ENCODE assay signal across 8 mouse cellular contexts in the genomic region with DNA sequence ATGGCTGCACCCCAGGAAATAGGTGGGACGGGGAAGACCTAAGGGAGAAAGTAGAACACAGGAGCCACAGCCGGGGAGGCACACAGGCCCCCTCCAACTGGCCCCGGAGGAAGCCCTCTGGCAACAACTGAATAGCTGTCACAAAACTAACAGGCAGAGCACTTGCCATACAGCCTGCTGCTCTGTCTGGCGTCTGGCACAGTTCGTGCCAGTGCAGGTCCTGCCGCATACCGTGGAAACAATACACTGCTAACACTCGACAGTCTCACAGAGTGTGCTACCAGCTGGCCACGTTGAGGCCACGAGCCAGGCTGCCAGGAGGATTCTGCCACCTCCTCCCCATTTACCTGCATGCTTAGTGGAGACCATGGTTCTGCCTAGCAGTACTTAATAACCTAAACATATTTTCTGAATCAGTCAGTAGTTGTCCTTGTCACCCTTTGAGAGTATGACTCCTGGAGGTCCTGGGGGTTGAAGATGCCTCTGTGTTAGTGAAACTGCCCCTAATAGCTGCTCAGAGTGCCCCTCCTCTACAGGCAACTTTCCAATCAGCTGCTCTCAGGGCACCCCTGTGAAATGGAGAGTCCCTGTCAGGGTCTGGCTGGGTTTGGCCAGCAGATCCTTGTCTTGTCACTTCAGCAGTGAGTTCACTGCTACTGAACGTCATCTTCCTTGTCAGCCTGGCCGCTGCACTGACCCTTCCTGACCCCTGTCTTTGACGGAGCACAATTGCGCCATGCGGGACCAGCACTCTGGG.
A peak's percentile ranks its signal among the peaks of the same experiment; 100 is the strongest.
DNase-seq lines count a peak whose midpoint lies in the region; ATAC-seq lines count a peak whose summit lies in the region.
"Had no signal": no experiment of that assay in that cellular context is flagged by ENCODE, and none has a peak within 500 bp of the region (broad histone marks: within the 10 kb centered on the region; RNA-seq: fewer than 3 reads in every experiment).

No protein-coding gene starts in this region.

- peaks cover 39% of the 10 kb centered on the region for H3K4me1 ChIP-seq in hindbrain, embryonic 10.5 days (replicated peaks)
- H3K4me1 ChIP-seq in hindbrain, embryonic 11.5 days (replicated peaks; ENCODE audit: control insufficient read depth, insufficient read depth, low read length): peaks cover 10% of the 10 kb centered on the region
- H3K4me1 ChIP-seq in midbrain, embryonic 13.5 days (replicated peaks): peaks cover 15% of the 10 kb centered on the region
- H3K4me1 ChIP-seq in heart, embryonic 11.5 days (ENCODE audit: control insufficient read depth, insufficient read depth, low read length): peaks cover 6% of the 10 kb centered on the region; the same call in 1 of the 2 replicates

- peaks cover 33% of the 10 kb centered on the region for H3K36me3 ChIP-seq in hindbrain, embryonic 10.5 days
- no peaks in the 10 kb centered on the region; the same call in 1 of the 2 replicates for H3K36me3 ChIP-seq in hindbrain, embryonic 11.5 days (ENCODE audit: control insufficient read depth, insufficient read depth, low read length)
- H3K36me3 ChIP-seq in midbrain, embryonic 13.5 days: peaks cover 64% of the 10 kb centered on the region
- peaks cover 6% of the 10 kb centered on the region for H3K36me3 ChIP-seq in heart, embryonic 11.5 days (ENCODE audit: control insufficient read depth, insufficient read depth, low read length)

- H3K9ac ChIP-seq in hindbrain, embryonic 11.5 days (ENCODE audit: low read depth, low read length): no peak overlapping the region
- no peak overlapping the region for H3K9ac ChIP-seq in midbrain, embryonic 13.5 days (replicated peaks)
- H3K9ac ChIP-seq in heart, embryonic 11.5 days (ENCODE audit: low read depth, low read length): no peak overlapping the region
- H3K9ac ChIP-seq: kidney, embryonic 15.5 days had no signal

- peaks cover 12% of the 10 kb centered on the region for H3K9me3 ChIP-seq in hindbrain, embryonic 10.5 days
- H3K9me3 ChIP-seq in hindbrain, embryonic 11.5 days (ENCODE audit: control insufficient read depth, low read length): no peaks in the 10 kb centered on the region
- 0 out of 2 replicates have a peak, but pooled peaks cover 4% of the 10 kb centered on the region for H3K9me3 ChIP-seq in midbrain, embryonic 13.5 days
- H3K9me3 ChIP-seq in heart, embryonic 11.5 days (replicated peaks; ENCODE audit: control insufficient read depth, low read length): peaks cover 3% of the 10 kb centered on the region; the same call in 1 of the 2 replicates

- no peak overlapping the region for H3K4me2 ChIP-seq in hindbrain, embryonic 11.5 days (replicated peaks; ENCODE audit: low read depth, low read length)
- H3K4me2 ChIP-seq in midbrain, embryonic 13.5 days (replicated peaks): no peak overlapping the region
- no peak overlapping the region for H3K4me2 ChIP-seq in heart, embryonic 11.5 days
- H3K4me2 ChIP-seq: kidney, embryonic 15.5 days had no signal

- 62% methylated on average over 15 of the region's 15 CpGs for WGBS in hindbrain, embryonic 10.5 days
- 67% methylated on average over 15 of the region's 15 CpGs for WGBS in hindbrain, embryonic 11.5 days
- WGBS in midbrain, embryonic 13.5 days: 73% methylated on average over 15 of the region's 15 CpGs
- 70% methylated on average over 15 of the region's 15 CpGs for WGBS in heart, embryonic 11.5 days (ENCODE audit: insufficient replicate concordance)

- no peak for DNase-seq in hindbrain, embryonic 10.5 days (ENCODE audit: low spot score)
- no peak for DNase-seq in hindbrain, embryonic 11.5 days (ENCODE audit: low spot score)
- peak; percentile 45 for DNase-seq in Muller cell, postnatal 12 days (ENCODE audit: inconsistent ontology term)
- DNase-seq in brain, embryonic 18.5 days (ENCODE audit: low read depth, low spot score): peak; percentile 39
- no peak for DNase-seq in right cerebral cortex, adult 2 months (ENCODE audit: low spot score in 2 of 2)

- H3K27me3 ChIP-seq in hindbrain, embryonic 10.5 days (ENCODE audit: insufficient read depth, poor library complexity, severe bottlenecking): peaks cover 22% of the 10 kb centered on the region
- no peaks in the 10 kb centered on the region for H3K27me3 ChIP-seq in hindbrain, embryonic 11.5 days (ENCODE audit: control insufficient read depth, insufficient read depth, low read length)
- H3K27me3 ChIP-seq in midbrain, embryonic 13.5 days: no peaks in the 10 kb centered on the region
- H3K27me3 ChIP-seq in heart, embryonic 11.5 days (ENCODE audit: control insufficient read depth, insufficient read depth, low read length): peaks cover 7% of the 10 kb centered on the region; the same call in 1 of the 2 replicates
- H3K27me3 ChIP-seq: kidney, embryonic 15.5 days had no signal

- no peak for ATAC-seq in hindbrain, embryonic 11.5 days (ENCODE audit: low FRiP score)
- peak; percentile 34; the same call in 1 of the 2 replicates for ATAC-seq in midbrain, embryonic 13.5 days
- ATAC-seq in heart, embryonic 11.5 days (replicated peaks; ENCODE audit: insufficient number of reproducible peaks, low FRiP score, low TSS enrichment): no peak

- H3K27ac ChIP-seq in hindbrain, embryonic 10.5 days: peak overlapping the region; percentile 66; the same call in 1 of the 2 replicates
- no peak overlapping the region for H3K27ac ChIP-seq in hindbrain, embryonic 11.5 days (ENCODE audit: low read depth, low read length)
- H3K27ac ChIP-seq in midbrain, embryonic 13.5 days: no peak overlapping the region
- no peak overlapping the region for H3K27ac ChIP-seq in heart, embryonic 11.5 days (ENCODE audit: low read depth, low read length)
- H3K27ac ChIP-seq: kidney, embryonic 15.5 days had no signal

- H3K4me3 ChIP-seq in hindbrain, embryonic 10.5 days: no peak overlapping the region
- no peak overlapping the region for H3K4me3 ChIP-seq in hindbrain, embryonic 11.5 days (ENCODE audit: low read depth, low read length)
- no peak overlapping the region for H3K4me3 ChIP-seq in midbrain, embryonic 13.5 days (replicated peaks)
- H3K4me3 ChIP-seq in heart, embryonic 11.5 days (ENCODE audit: low read depth, low read length): no peak overlapping the region
- H3K4me3 ChIP-seq: kidney, embryonic 15.5 days had no signal

Comparison
In these comparisons a context has a peak if more than half of its experiments do, and no peak if none do; other contexts are left out.
1. DNase-seq: peak in Muller cell, postnatal 12 days (single experiment) and brain, embryonic 18.5 days (single experiment); none in hindbrain, embryonic 10.5 days (single experiment), hindbrain, embryonic 11.5 days (single experiment) and right cerebral cortex, adult 2 months (0 of 2).